Mouse (Mus musculus) intestine, postnatal 0 days (tissue): ENCODE data around the gene Drc3. TPM values are rescaled to one million over a fixed set of nuclear protein-coding genes. Genes with fewer than 3 reads are reported as not detected.

Source experiments
- ATAC-seq: fragments of 200-750 bp; cut with Nextera tagmentation; 2 replicates; pipeline ENCODE4 v1.8.0; 2017; ENCODE audit warnings: mild to moderate bottlenecking, moderate TSS enrichment, moderate library complexity
- H3K27ac ChIP-seq: fragments of 300-500 bp; sonication (generic); 2 replicates; pipeline ENCODE4 v1.5.1; 2014; ENCODE audit warnings: mild to moderate bottlenecking, low read depth, low read length, moderate library complexity
- H3K27me3 ChIP-seq: fragments of 300-500 bp; sonication (generic); replicated peaks from 2 replicates; pipeline ENCODE4 v1.6.1; 2014; ENCODE audit warnings: low read length, mixed read lengths; ENCODE audit not compliant: control insufficient read depth, insufficient read depth
- H3K36me3 ChIP-seq: fragments of 300-500 bp; sonication (generic); 2 replicates; pipeline ENCODE4 v1.6.1; 2014; ENCODE audit warnings: mild to moderate bottlenecking, moderate library complexity; ENCODE audit not compliant: control insufficient read depth, insufficient read depth
- H3K4me1 ChIP-seq: fragments of 300-500 bp; sonication (generic); replicated peaks from 2 replicates; pipeline ENCODE4 v1.6.1; 2014; ENCODE audit warnings: antibody characterized with exemption, low read length, mixed read lengths; ENCODE audit not compliant: control insufficient read depth, insufficient read depth
- H3K4me2 ChIP-seq: fragments of 300-500 bp; sonication (generic); replicated peaks from 2 replicates; pipeline ENCODE4 v1.6.1; 2014; ENCODE audit warnings: low read depth, mild to moderate bottlenecking, moderate library complexity
- H3K4me3 ChIP-seq: fragments of 300-500 bp; sonication (generic); 2 replicates; pipeline ENCODE4 v1.5.1; 2014; ENCODE audit warnings: low read depth, low read length
- H3K9ac ChIP-seq: fragments of 300-500 bp; sonication (generic); 2 replicates; pipeline ENCODE4 v1.6.1; 2014; ENCODE audit warnings: mild to moderate bottlenecking, low read depth, low read length
- H3K9me3 ChIP-seq: fragments of 300-500 bp; sonication (generic); 2 replicates; pipeline ENCODE4 v1.6.1; 2016; ENCODE audit warnings: mixed run types; ENCODE audit not compliant: control insufficient read depth
- CTCF ChIP-seq: sonication (generic); IDR thresholded peaks from 2 replicates; pipeline ENCODE4 v1.5.1; 2016; ENCODE audit warnings: low read depth, mild to moderate bottlenecking, control low read depth, antibody characterized with exemption, moderate library complexity
- WGBS: fragments of 180-500 bp; shearing (Covaris S2); extraction: QIAGEN DNeasy Blood & Tissue Kit; methylation state at CpG from one replicate; pipeline ENCODE4 v1.1.7; 2014; 5-methylcytosine and 5-hydroxymethylcytosine counted together
- polyA plus RNA-seq: library from polyadenylated mRNA; unstranded; fragments of >200 nt; fragmentation: Nextera tagmentation; extraction: Ambion mirVana; gene quantifications from 2 replicates; pipeline ENCODE4 v1.2.1, GENCODE M21; 2015

Gene Drc3
- polyA plus RNA-seq, 1 experiment from 2014 or later = 1.7 TPM

- no peaks in the 10 kb centered on the region for H3K36me3 ChIP-seq
- H3K27me3 ChIP-seq = no peaks in the 10 kb centered on the region
- no peak for TF ChIP-seq CTCF
- ATAC-seq = no peak; the same call in 1 of the 2 replicates
- H3K9me3 ChIP-seq = no peaks in the 10 kb centered on the region
- H3K27ac ChIP-seq = peak overlapping the region; percentile 36; the same call in 1 of the 2 replicates
- no peak overlapping the region for H3K4me3 ChIP-seq
- peaks cover 26% of the 10 kb centered on the region for H3K4me1 ChIP-seq
- WGBS = 24% methylated on average over 12 of the region's 12 CpGs
- 0 out of 2 replicates have a peak overlapping the region, but pooled peaks have one; percentile 9 for H3K4me2 ChIP-seq
- H3K9ac ChIP-seq = no peak overlapping the region
These were observed 44.5 kb upstream of the Drc3 start for GRCm38 (mm10) chr11:60308506-60309116.

GRCm38 (mm10) chr11:60309875-60310274, 43.3 kb upstream of the Drc3 start:
- Histone ChIP-seq H3K4me1 (peaks cover 26% of the 10 kb centered on the region), H3K36me3 (no peaks in the 10 kb centered on the region), H3K4me3 (no peak overlapping the region), H3K27me3 (no peaks in the 10 kb centered on the region), H3K4me2 (no peak overlapping the region), H3K27ac (no peak overlapping the region), H3K9me3 (no peaks in the 10 kb centered on the region), H3K9ac (no peak overlapping the region)
- no peak for ATAC-seq
- no peak for TF ChIP-seq CTCF

- Histone ChIP-seq H3K9ac (no peak overlapping the region), H3K27me3 (no peaks in the 10 kb centered on the region), H3K27ac (peak overlapping the region; percentile 21; the same call in 1 of the 2 replicates), H3K4me1 (peaks cover 26% of the 10 kb centered on the region), H3K4me2 (0 out of 2 replicates have a peak overlapping the region, but pooled peaks have one; percentile 9), H3K36me3 (no peaks in the 10 kb centered on the region), H3K9me3 (no peaks in the 10 kb centered on the region), H3K4me3 (no peak overlapping the region)
- ATAC-seq = peak; percentile 27; the same call in 1 of the 2 replicates
- TF ChIP-seq CTCF = no peak
- 15% methylated on average over 8 of the region's 8 CpGs for WGBS
These were observed 41.9 kb upstream of the Drc3 start for GRCm38 (mm10) chr11:60311025-60311854.

- Histone ChIP-seq H3K4me3 (no peak overlapping the region), H3K4me2 (no peak overlapping the region), H3K36me3 (peaks cover 4% of the 10 kb centered on the region; the same call in 1 of the 2 replicates), H3K27ac (no peak overlapping the region), H3K4me1 (peaks cover 6% of the 10 kb centered on the region; the same call in 1 of the 2 replicates), H3K9me3 (no peaks in the 10 kb centered on the region), H3K27me3 (no peaks in the 10 kb centered on the region), H3K9ac (no peak overlapping the region)
- TF ChIP-seq CTCF = no peak
- WGBS = 54% methylated on average over 7 of the region's 7 CpGs
- ATAC-seq = no peak
These were observed 36.9 kb upstream of the Drc3 start for GRCm38 (mm10) chr11:60316250-60316649.

- H3K9ac ChIP-seq = no peak overlapping the region
- no peaks in the 10 kb centered on the region for H3K9me3 ChIP-seq
- no peaks in the 10 kb centered on the region for H3K27me3 ChIP-seq
- 71% methylated on average over 8 of the region's 8 CpGs for WGBS
- H3K27ac ChIP-seq = no peak overlapping the region
- H3K4me3 ChIP-seq = no peak overlapping the region
- TF ChIP-seq CTCF = no peak
- H3K4me1 ChIP-seq = no peaks in the 10 kb centered on the region
- no peak for ATAC-seq
- peaks cover 4% of the 10 kb centered on the region; the same call in 1 of the 2 replicates for H3K36me3 ChIP-seq
- H3K4me2 ChIP-seq = no peak overlapping the region
These were observed 36.2 kb upstream of the Drc3 start for GRCm38 (mm10) chr11:60316883-60317282.

GRCm38 (mm10) chr11:60317376-60318102, 35.6 kb upstream of the Drc3 start:
- no peaks in the 10 kb centered on the region for H3K4me1 ChIP-seq
- WGBS = 66% methylated on average over 7 of the region's 7 CpGs
- no peak for ATAC-seq

More at GRCm38 (mm10) chr11:60317376-60318102, 35.6 kb upstream of the Drc3 start:
- Histone ChIP-seq H3K4me2 (no peak overlapping the region), H3K27me3 (no peaks in the 10 kb centered on the region), H3K9ac (no peak overlapping the region), H3K9me3 (no peaks in the 10 kb centered on the region), H3K36me3 (peaks cover 4% of the 10 kb centered on the region; the same call in 1 of the 2 replicates), H3K27ac (no peak overlapping the region), H3K4me3 (no peak overlapping the region)
- no peak for TF ChIP-seq CTCF
